Mouse (Mus musculus): ENCODE results near the gene Gpr4. TPM values are rescaled to one million over a fixed set of nuclear protein-coding genes. Genes with fewer than 3 reads are reported as not detected.

Gpr4 gene
- polyA plus RNA-seq, 1 experiment = 16.2 TPM

- TF ChIP-seq POLR2A (IDR thresholded peaks at IDR 0.05; ENCODE audit: control insufficient read depth, low read depth, low read length) (no peak), CTCF (IDR thresholded peaks at IDR 0.05; ENCODE audit: control insufficient read depth, insufficient read depth, insufficient replicate concordance, low read depth, low read length) (no peak)
Observed at GRCm38 (mm10) chr7:19258336-19258735, 46.0 kb downstream of the Gpr4 start.

GRCm38 (mm10) chr7:19265147-19265546 lies 52.8 kb downstream of the Gpr4 start:
- Histone ChIP-seq H3K4me1 (ENCODE audit: control insufficient read depth, insufficient read depth, low read length) (peaks cover 4% of the 10 kb centered on the region; the same call in 1 of the 2 replicates), H3K27me3 (ENCODE audit: control insufficient read depth, insufficient read depth, low read length) (no peaks in the 10 kb centered on the region), H3K4me3 (ENCODE audit: control insufficient read depth, low read depth, low read length) (no peak overlapping the region), H3K36me3 (ENCODE audit: control insufficient read depth, insufficient read depth, low read length) (no peaks in the 10 kb centered on the region), H3K27ac (ENCODE audit: control insufficient read depth, insufficient read depth, low read depth, low read length) (no peak overlapping the region)
- TF ChIP-seq POLR2A (IDR thresholded peaks at IDR 0.05; ENCODE audit: control insufficient read depth, low read depth, low read length) = no peak
- no peak for TF ChIP-seq CTCF (IDR thresholded peaks at IDR 0.05; ENCODE audit: control insufficient read depth, insufficient read depth, insufficient replicate concordance, low read depth, low read length)

More at GRCm38 (mm10) chr7:19258336-19258735, 46.0 kb downstream of the Gpr4 start:
- Histone ChIP-seq H3K4me1 (ENCODE audit: control insufficient read depth, insufficient read depth, low read length) (peaks cover 12% of the 10 kb centered on the region), H3K4me3 (ENCODE audit: control insufficient read depth, low read depth, low read length) (peak overlapping the region; percentile 88), H3K36me3 (ENCODE audit: control insufficient read depth, insufficient read depth, low read length) (no peaks in the 10 kb centered on the region), H3K27ac (ENCODE audit: control insufficient read depth, insufficient read depth, low read depth, low read length) (peak overlapping the region; percentile 23; the same call in 1 of the 2 replicates), H3K27me3 (ENCODE audit: control insufficient read depth, insufficient read depth, low read length) (no peaks in the 10 kb centered on the region)

DNA sequence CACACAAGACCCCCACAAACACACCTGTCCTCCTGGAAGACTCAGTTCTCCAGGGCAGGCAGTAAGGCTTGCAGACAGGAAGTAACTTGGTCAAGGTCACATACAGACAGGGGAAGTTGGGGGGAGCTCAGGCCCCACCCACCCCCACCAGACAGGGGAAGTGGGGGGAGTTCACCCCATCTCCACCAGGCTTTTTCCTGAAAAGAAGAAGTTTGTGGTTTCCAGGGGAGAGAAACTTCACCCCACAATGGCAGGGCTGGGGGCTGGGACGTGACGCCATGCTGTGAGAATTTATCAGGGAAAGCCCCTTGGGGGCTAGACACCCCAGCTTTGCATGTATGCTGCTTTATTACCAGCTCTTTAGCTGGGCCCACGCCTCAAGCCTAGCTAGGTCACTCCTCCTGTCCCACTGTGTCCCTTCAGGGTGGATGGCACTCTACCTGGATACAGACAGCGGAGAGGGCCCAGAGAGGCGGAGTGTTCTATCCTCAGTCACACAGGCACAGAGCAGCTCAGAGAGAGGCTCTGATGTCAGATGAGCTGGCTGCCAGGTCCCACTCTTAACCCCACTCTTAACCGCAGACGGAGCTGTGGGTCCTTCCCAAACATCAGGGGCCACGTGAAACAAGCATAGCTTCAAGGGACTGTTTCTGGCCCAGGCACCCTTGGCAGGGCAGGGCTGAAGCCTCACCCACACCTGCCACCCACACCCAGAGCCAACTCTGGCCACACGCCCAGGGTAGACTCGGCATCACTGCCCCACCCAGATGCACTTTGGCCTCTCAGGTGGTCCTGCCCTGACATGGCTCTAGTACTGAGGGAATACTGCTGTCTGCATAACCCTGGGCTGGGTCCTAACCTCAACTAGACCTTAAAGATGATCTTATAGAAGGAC lies 53.8 kb downstream of the Gpr4 start:
- H3K27ac ChIP-seq (ENCODE audit: control insufficient read depth, insufficient read depth, low read depth, low read length) = no peak overlapping the region

DNA sequence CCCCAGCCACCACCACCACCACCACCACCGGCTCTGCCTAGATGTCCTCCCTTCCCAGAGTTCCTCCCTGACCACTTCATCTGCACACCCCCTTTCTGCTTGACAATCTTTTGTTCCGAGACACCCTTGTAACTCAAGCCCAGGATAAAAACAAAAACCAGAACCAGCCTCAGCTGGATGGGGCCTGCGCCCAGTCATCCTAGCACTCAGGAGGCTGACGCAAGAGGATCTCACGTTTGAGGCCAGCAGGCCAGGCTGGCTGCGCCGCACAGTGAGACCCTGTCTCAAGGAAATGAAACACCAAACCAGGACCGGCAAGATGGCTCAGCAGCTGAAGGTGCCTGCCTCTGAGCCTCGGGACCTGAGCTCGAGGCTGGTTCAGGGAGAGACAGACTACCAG lies 54.7 kb downstream of the Gpr4 start:
- no peak overlapping the region for H3K27ac ChIP-seq (ENCODE audit: control insufficient read depth, insufficient read depth, low read depth, low read length)
- TF ChIP-seq POLR2A (IDR thresholded peaks at IDR 0.05; ENCODE audit: control insufficient read depth, low read depth, low read length) (no peak), CTCF (IDR thresholded peaks at IDR 0.05; ENCODE audit: control insufficient read depth, insufficient read depth, insufficient replicate concordance, low read depth, low read length) (no peak)
- H3K4me3 ChIP-seq (ENCODE audit: control insufficient read depth, low read depth, low read length) = no peak overlapping the region
- H3K4me1 ChIP-seq (ENCODE audit: control insufficient read depth, insufficient read depth, low read length) = peaks cover 20% of the 10 kb centered on the region
- no peaks in the 10 kb centered on the region for H3K27me3 ChIP-seq (ENCODE audit: control insufficient read depth, insufficient read depth, low read length)
- H3K36me3 ChIP-seq (ENCODE audit: control insufficient read depth, insufficient read depth, low read length) = no peaks in the 10 kb centered on the region

More for the DNA sequence above, 53.8 kb downstream of the Gpr4 start:
- Histone ChIP-seq H3K36me3 (ENCODE audit: control insufficient read depth, insufficient read depth, low read length) (no peaks in the 10 kb centered on the region), H3K4me3 (ENCODE audit: control insufficient read depth, low read depth, low read length) (no peak overlapping the region), H3K27me3 (ENCODE audit: control insufficient read depth, insufficient read depth, low read length) (no peaks in the 10 kb centered on the region), H3K4me1 (ENCODE audit: control insufficient read depth, insufficient read depth, low read length) (peaks cover 12% of the 10 kb centered on the region)
- no peak for TF ChIP-seq CTCF (IDR thresholded peaks at IDR 0.05; ENCODE audit: control insufficient read depth, insufficient read depth, insufficient replicate concordance, low read depth, low read length)
- TF ChIP-seq POLR2A (IDR thresholded peaks at IDR 0.05; ENCODE audit: control insufficient read depth, low read depth, low read length) = no peak

- Histone ChIP-seq H3K27me3 (ENCODE audit: control insufficient read depth, insufficient read depth, low read length) (no peaks in the 10 kb centered on the region), H3K27ac (ENCODE audit: control insufficient read depth, insufficient read depth, low read depth, low read length) (peak overlapping the region; percentile 0; the same call in 1 of the 2 replicates), H3K4me1 (ENCODE audit: control insufficient read depth, insufficient read depth, low read length) (peaks cover 26% of the 10 kb centered on the region), H3K4me3 (ENCODE audit: control insufficient read depth, low read depth, low read length) (0 out of 2 replicates have a peak overlapping the region, but pooled peaks have one; percentile 1), H3K36me3 (ENCODE audit: control insufficient read depth, insufficient read depth, low read length) (no peaks in the 10 kb centered on the region)
- TF ChIP-seq POLR2A (IDR thresholded peaks at IDR 0.05; ENCODE audit: control insufficient read depth, low read depth, low read length) (no peak), CTCF (IDR thresholded peaks at IDR 0.05; ENCODE audit: control insufficient read depth, insufficient read depth, insufficient replicate concordance, low read depth, low read length) (no peak)
Observed at GRCm38 (mm10) chr7:19268993-19269681, 56.8 kb downstream of the Gpr4 start.

DNA sequence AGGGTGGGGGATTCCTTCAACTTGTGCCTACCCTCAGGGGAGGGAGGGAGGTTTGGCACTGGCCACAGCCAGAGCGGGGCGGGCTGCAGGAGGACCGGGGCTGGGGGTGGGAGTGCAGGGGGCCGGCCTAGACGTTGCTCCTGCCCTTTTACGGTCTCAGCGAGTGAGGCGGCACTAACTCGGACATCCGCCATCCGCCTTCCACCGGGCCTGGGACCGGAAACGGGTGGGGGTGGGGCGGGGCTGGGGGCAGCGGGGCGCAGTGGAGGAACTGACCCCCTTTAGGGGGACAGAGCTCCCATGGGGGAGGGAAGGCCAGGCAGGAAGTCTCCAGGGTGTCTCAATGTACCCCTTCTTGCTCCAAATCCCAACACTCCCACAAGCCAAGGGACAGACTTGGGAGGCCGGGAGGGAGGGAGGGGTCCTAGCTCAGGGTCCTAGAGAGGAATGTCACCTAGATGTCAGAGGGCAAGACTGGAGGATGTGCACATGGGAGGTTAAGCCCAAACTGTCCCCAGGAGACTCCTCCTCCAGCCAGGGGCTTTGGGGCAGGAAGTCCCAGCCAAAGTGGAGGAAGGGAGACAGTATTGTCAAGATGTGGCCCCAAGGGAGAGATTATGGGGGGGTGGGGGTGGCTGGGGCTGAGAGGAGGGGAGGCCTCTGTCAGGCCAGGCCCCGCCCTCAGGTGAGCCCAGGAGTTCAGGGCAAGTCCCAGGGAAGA lies 57.5 kb downstream of the Gpr4 start:
- Histone ChIP-seq H3K36me3 (ENCODE audit: control insufficient read depth, insufficient read depth, low read length) (no peaks in the 10 kb centered on the region), H3K4me3 (ENCODE audit: control insufficient read depth, low read depth, low read length) (peak overlapping the region; percentile 2; the same call in 1 of the 2 replicates), H3K4me1 (ENCODE audit: control insufficient read depth, insufficient read depth, low read length) (peaks cover 26% of the 10 kb centered on the region), H3K27ac (ENCODE audit: control insufficient read depth, insufficient read depth, low read depth, low read length) (peak overlapping the region; percentile 0; the same call in 1 of the 2 replicates), H3K27me3 (ENCODE audit: control insufficient read depth, insufficient read depth, low read length) (no peaks in the 10 kb centered on the region)
- TF ChIP-seq POLR2A (IDR thresholded peaks at IDR 0.05; ENCODE audit: control insufficient read depth, low read depth, low read length) (no peak), CTCF (IDR thresholded peaks at IDR 0.05; ENCODE audit: control insufficient read depth, insufficient read depth, insufficient replicate concordance, low read depth, low read length) (no peak)
